Mouse (Mus musculus) ES-E14 (cell line): Measurements from ENCODE around the gene Klf4. TPM values are rescaled to one million over a fixed set of nuclear protein-coding genes. Genes with fewer than 3 reads are reported as not detected.
A peak's percentile ranks its signal among the peaks of the same experiment; 100 is the strongest.

ENCODE experiments used
- DNase-seq: peaks from one replicate; pipeline ENCODE4 v3.0.0-alpha.2; 2013; ENCODE audit warnings: low read depth, low spot score
- H3K27ac ChIP-seq: 2 replicates; pipeline ENCODE4 v1.5.1; 2012; ENCODE audit warnings: low read depth, mild to moderate bottlenecking, low read length, moderate library complexity, mixed read lengths; ENCODE audit not compliant: poor library complexity, insufficient read depth, severe bottlenecking
- H3K36me3 ChIP-seq: 2 replicates; pipeline ENCODE4 v1.6.1; 2012; ENCODE audit warnings: mild to moderate bottlenecking, low read length, moderate library complexity, mixed read lengths; ENCODE audit not compliant: control insufficient read depth, poor library complexity, insufficient read depth, severe bottlenecking
- H3K4me1 ChIP-seq, 2 experiments: fragments of 150-350 bp in 1 of 2; sonication (generic) in 1 of 2; 2 replicates each; pipeline ENCODE4 v1.6.1; 2012; ENCODE audit warnings: low read length in 2 of 2, mild to moderate bottlenecking in 1 of 2, mixed read lengths in 1 of 2; ENCODE audit not compliant: control insufficient read depth in 2 of 2, insufficient read depth in 2 of 2, poor library complexity in 1 of 2
- H3K4me3 ChIP-seq, 2 experiments: fragments of 150-350 bp in 1 of 2; sonication (generic) in 1 of 2; 2 replicates each; pipeline ENCODE4 v1.5.1; 2012; ENCODE audit warnings: low read length in 2 of 2, low read depth in 1 of 2, mild to moderate bottlenecking in 1 of 2, mixed read lengths in 1 of 2; ENCODE audit not compliant: insufficient read depth in 1 of 2, poor library complexity in 1 of 2, severe bottlenecking in 1 of 2
- H3K9ac ChIP-seq: 2 replicates; pipeline ENCODE4 v1.6.1; 2012; ENCODE audit warnings: low read depth, mild to moderate bottlenecking, low read length, mixed read lengths; ENCODE audit not compliant: poor library complexity, insufficient read depth, severe bottlenecking
- H3K9me3 ChIP-seq: fragments of 150-350 bp; sonication (generic); 2 replicates; pipeline ENCODE4 v1.6.1; 2012; ENCODE audit warnings: low read depth, mild to moderate bottlenecking, low read length; ENCODE audit not compliant: control insufficient read depth, insufficient read depth
- CHD2 ChIP-seq: IDR thresholded peaks from 2 replicates; pipeline ENCODE4 v1.6.1; 2014; ENCODE audit warnings: mild to moderate bottlenecking, low read depth, low read length, inconsistent platforms
- HCFC1 ChIP-seq: IDR thresholded peaks from 2 replicates; pipeline ENCODE4 v1.6.1; 2012; ENCODE audit warnings: low read length, inconsistent platforms, borderline replicate concordance; ENCODE audit not compliant: insufficient read depth
- MAFK ChIP-seq: IDR thresholded peaks from 2 replicates; pipeline ENCODE4 v1.6.1; 2014; ENCODE audit warnings: mild to moderate bottlenecking, low read depth, low read length, inconsistent platforms; ENCODE audit not compliant: insufficient read depth
- ZC3H11A ChIP-seq: IDR thresholded peaks from 2 replicates; pipeline ENCODE4 v1.6.1; 2012; ENCODE audit warnings: low read depth, mild to moderate bottlenecking, inconsistent platforms, low read length, borderline replicate concordance
- ZNF384 ChIP-seq: IDR thresholded peaks from 2 replicates; pipeline ENCODE4 v1.6.1; 2012; ENCODE audit warnings: low read depth, low read length, inconsistent platforms
- in situ Hi-C, 2 experiments: fragments of 600-800 bp; cut with MboI; formaldehyde crosslinking; loops; one replicate each; pipeline ENCODE4 v1.15.1; 2025; ENCODE audit warnings: low sequenced_read_pairs in 2 of 2, inconsistent platforms in 1 of 2; ENCODE audit not compliant: unreplicated experiment in 2 of 2
- total RNA-seq: library from RNA; depleted of rRNA; stranded (reverse); fragments of 300-350 nt; gene quantifications from 2 replicates; pipeline ENCODE4 v1.2.3, GENCODE M21; 2012; rRNA removed

Gene Klf4
- total RNA-seq, 1 experiment = 55.6 TPM

DNA sequence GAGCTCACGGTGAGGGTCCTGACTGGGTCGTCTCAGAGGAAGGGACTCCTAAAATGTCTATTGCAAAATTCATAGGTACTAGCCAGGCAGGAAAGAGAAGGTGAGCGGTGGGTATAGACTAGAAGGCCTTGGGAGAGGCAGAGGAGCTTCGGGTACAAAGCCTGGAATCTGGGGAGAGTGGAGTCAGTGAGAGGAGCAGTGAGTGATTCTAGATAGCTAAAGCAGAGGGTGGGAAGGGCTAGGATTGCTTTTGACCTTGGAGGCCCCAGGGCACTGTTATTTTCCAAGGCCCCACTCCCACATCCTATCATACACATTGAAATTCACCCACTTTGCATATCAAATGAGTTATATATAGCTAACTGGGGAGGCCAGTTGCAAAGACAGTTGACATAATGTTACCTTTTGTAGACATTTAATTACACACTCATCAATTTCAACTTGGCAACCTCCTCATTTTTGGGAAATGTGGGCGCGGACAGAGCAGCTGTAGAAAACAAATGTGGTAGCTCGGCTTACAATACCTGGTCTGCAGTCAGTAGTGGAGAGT is 55.0 kb downstream of the Klf4 start:
- H3K9ac ChIP-seq = peak overlapping the region; percentile 84
- TF ChIP-seq ZC3H11A (no peak), ZNF384 (no peak), MAFK (peak; percentile 61; the same call in 1 of the 2 replicates), CHD2 (peak; percentile 59; the same call in 1 of the 2 replicates), HCFC1 (0 out of 2 replicates have a peak, but pooled peaks have one; percentile 56)
- in situ Hi-C loops = no loop called here

More for the DNA sequence above, 55.0 kb downstream of the Klf4 start:
- no peaks in the 10 kb centered on the region for H3K36me3 ChIP-seq
- peak overlapping the region in 1 of 2 experiments; percentile 40; a peak in 2 of 4 replicates for H3K4me3 ChIP-seq
- H3K27ac ChIP-seq = peak overlapping the region; percentile 100
- peak; percentile 80 for DNase-seq
- H3K9me3 ChIP-seq = no peaks in the 10 kb centered on the region
- peaks cover 17 to 25% of the 10 kb centered on the region in 2 experiments for H3K4me1 ChIP-seq

Other genes with a start within 250 kb of the Klf4 start
- gene Rad23b, start 182.4 kb downstream of the Klf4 start, total RNA-seq = 179 and 188 TPM in 2 replicates